Mouse (Mus musculus): ENCODE results near the gene Prdm13. TPM values are rescaled to one million over a fixed set of nuclear protein-coding genes. Genes with fewer than 3 reads are reported as not detected.
A peak's percentile ranks its signal among the peaks of the same experiment; 100 is the strongest.

Prdm13 gene
- total RNA-seq, 2 experiments from 2014 or later: not detected

GRCm38 (mm10) chr4:21678101-21678974 lies 7.4 kb downstream of the Prdm13 start:
- DNase-seq (ENCODE audit: low spot score in 2 of 2): no peak

GRCm38 (mm10) chr4:21674691-21675090 lies 11.1 kb downstream of the Prdm13 start:
- no peak for DNase-seq (ENCODE audit: low spot score in 2 of 2)

GRCm38 (mm10) chr4:21674042-21674441 lies 11.7 kb downstream of the Prdm13 start:
- no peak for DNase-seq (ENCODE audit: low spot score in 2 of 2)

- DNase-seq (ENCODE audit: low spot score in 2 of 2): peak in 1 of 2 experiments; percentile 40
These were observed 19.8 kb downstream of the Prdm13 start for GRCm38 (mm10) chr4:21665961-21666360.

- no peak for DNase-seq (ENCODE audit: low spot score in 2 of 2)
These were observed 27.6 kb downstream of the Prdm13 start for GRCm38 (mm10) chr4:21658184-21658583.

GRCm38 (mm10) chr4:21629275-21629583 lies 56.5 kb downstream of the Prdm13 start:
- no peak for DNase-seq (ENCODE audit: low spot score in 2 of 2)

- DNase-seq (ENCODE audit: low spot score in 2 of 2): no peak
These were observed 57.1 kb downstream of the Prdm13 start for GRCm38 (mm10) chr4:21628367-21629274.

Other genes starting within 250 kb of the Prdm13 start
- gene Ccnc, start 41.7 kb upstream of the Prdm13 start, total RNA-seq (2021): 10 to 100 TPM; 15.5 to 16.3 TPM
- 10 to 100 TPM; 14.1 to 18.6 TPM for gene Usp45, start 81.2 kb upstream of the Prdm13 start, total RNA-seq (2021)
- 1 to 10 TPM; 7.3 to 9.5 TPM for gene Tstd3, start 81.2 kb upstream of the Prdm13 start, total RNA-seq (2021)
- 10 to 100 TPM; 62.2 to 88.1 TPM for gene Pnisr, start 161.6 kb upstream of the Prdm13 start, total RNA-seq (2021)
- gene Coq3, start 193.7 kb upstream of the Prdm13 start, total RNA-seq (2021): 10 to 100 TPM; 11.4 to 12.3 TPM
- gene Faxc, start 245.4 kb upstream of the Prdm13 start, total RNA-seq (2021): 1 to 10 TPM; 6.4 to 6.7 TPM